Mouse (Mus musculus): Measurements from ENCODE around the gene Tbx4. TPM values are rescaled to one million over a fixed set of nuclear protein-coding genes. Genes with fewer than 3 reads are reported as not detected.

Gene Tbx4
- polyA plus RNA-seq (2016; fragmentation: Nextera tagmentation; extraction: Ambion mirVana), result 2.2 and 2.4 TPM in 2 replicates

DNA sequence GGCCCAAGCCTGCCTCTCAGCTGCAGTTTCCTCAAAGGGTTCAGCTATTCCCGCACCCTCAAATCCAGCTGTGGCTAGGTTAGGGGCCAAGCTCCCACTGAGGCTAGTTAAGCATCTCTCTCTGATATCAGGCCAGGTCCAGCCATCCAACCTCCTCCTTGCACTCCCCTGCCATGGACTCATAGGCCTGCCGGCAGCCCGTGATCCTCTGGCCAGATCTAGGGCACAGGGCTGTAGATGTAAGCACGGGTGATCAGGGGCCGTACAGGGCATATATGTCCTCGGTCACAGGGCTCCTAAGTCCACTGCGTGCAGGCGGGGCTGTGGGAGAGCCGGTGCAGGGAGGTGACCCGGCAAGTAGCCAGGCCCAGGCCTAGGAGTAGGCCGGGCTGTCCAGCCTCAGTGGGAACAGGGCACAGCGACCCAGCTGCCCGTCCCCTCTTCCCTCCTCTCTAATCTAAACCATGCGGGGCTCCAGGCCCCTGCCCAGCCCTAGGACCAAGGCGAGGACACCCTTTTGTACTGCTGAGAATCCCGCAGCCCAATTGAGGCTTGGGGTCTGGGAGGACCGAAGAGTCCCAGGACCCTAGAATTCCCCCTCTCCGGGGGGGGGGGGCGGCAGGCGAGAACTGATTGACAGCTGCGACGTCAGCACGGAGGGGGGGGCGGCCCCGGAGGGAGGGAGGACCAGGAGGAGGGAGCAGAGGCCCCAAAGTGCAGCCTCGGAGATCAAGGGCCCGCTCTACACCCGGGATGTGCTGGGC lies at the start of gene Tbx4:
TSS of gene Tbx4 (plus strand) at position 758 of the 764 bp plus-strand sequence.
- peaks cover 71% of the 10 kb centered on the region for H3K27me3 ChIP-seq
- peak within 1 kb of the TSS; percentile 25 for H3K4me3 ChIP-seq
- WGBS, result 13% methylated on average over 26 of the region's 28 CpGs
- H3K36me3 ChIP-seq, result no peaks in the 10 kb centered on the region
- peak; percentile 63 for ATAC-seq (ENCODE audit: insufficient number of reproducible peaks, insufficient read depth, low FRiP score, low TSS enrichment)
- no peak within 1 kb of the TSS for H3K27ac ChIP-seq
- H3K4me2 ChIP-seq (replicated peaks), result peak within 1 kb of the TSS; percentile 40
- H3K4me1 ChIP-seq, result peaks cover 13% of the 10 kb centered on the region
- no peaks in the 10 kb centered on the region for H3K9me3 ChIP-seq
- H3K9ac ChIP-seq, result 0 out of 2 replicates have a peak within 1 kb of the TSS, but pooled peaks have one; percentile 15

- WGBS, result 2% methylated on average over 32 of the region's 32 CpGs
- Histone ChIP-seq H3K27me3 (peaks cover 39% of the 10 kb centered on the region), H3K4me2 (replicated peaks) (peak overlapping the region; percentile 72), H3K9ac (peak overlapping the region; percentile 99), H3K4me1 (peaks cover 15% of the 10 kb centered on the region; the same call in 1 of the 2 replicates), H3K9me3 (no peaks in the 10 kb centered on the region), H3K36me3 (peaks cover 25% of the 10 kb centered on the region), H3K4me3 (peak overlapping the region; percentile 54), H3K27ac (peak overlapping the region; percentile 98)
- no peak for ATAC-seq (ENCODE audit: insufficient number of reproducible peaks, insufficient read depth, low FRiP score, low TSS enrichment)
These were observed 49.5 kb upstream of the Tbx4 start for GRCm38 (mm10) chr11:85836523-85837290.

GRCm38 (mm10) chr11:85837291-85837647 lies 49.0 kb upstream of the Tbx4 start:
- H3K4me3 ChIP-seq, result peak overlapping the region; percentile 54
- H3K9me3 ChIP-seq, result no peaks in the 10 kb centered on the region
- peak overlapping the region; percentile 99 for H3K9ac ChIP-seq
- under 1% methylated on average over 18 of the region's 18 CpGs for WGBS
- H3K4me2 ChIP-seq (replicated peaks), result peak overlapping the region; percentile 72
- peaks cover 25% of the 10 kb centered on the region for H3K36me3 ChIP-seq
- no peak for ATAC-seq (ENCODE audit: insufficient number of reproducible peaks, insufficient read depth, low FRiP score, low TSS enrichment)
- peaks cover 16% of the 10 kb centered on the region; the same call in 1 of the 2 replicates for H3K4me1 ChIP-seq
- H3K27ac ChIP-seq, result peak overlapping the region; percentile 98
- peaks cover 39% of the 10 kb centered on the region for H3K27me3 ChIP-seq

- Histone ChIP-seq H3K27me3 (peaks cover 39% of the 10 kb centered on the region), H3K4me3 (peak overlapping the region; percentile 54), H3K27ac (peak overlapping the region; percentile 98), H3K9me3 (no peaks in the 10 kb centered on the region), H3K4me1 (peaks cover 22% of the 10 kb centered on the region; the same call in 1 of the 2 replicates), H3K9ac (peak overlapping the region; percentile 99), H3K4me2 (replicated peaks) (peak overlapping the region; percentile 72), H3K36me3 (peaks cover 25% of the 10 kb centered on the region)
- ATAC-seq (ENCODE audit: insufficient number of reproducible peaks, insufficient read depth, low FRiP score, low TSS enrichment), result no peak
- under 1% methylated on average over 64 of the region's 67 CpGs for WGBS
These were observed 48.4 kb upstream of the Tbx4 start for GRCm38 (mm10) chr11:85837648-85838423.

- Histone ChIP-seq H3K4me3 (peak overlapping the region; percentile 54), H3K27ac (peak overlapping the region; percentile 98), H3K9ac (peak overlapping the region; percentile 99), H3K9me3 (no peaks in the 10 kb centered on the region), H3K36me3 (peaks cover 25% of the 10 kb centered on the region), H3K4me2 (replicated peaks) (peak overlapping the region; percentile 72), H3K27me3 (peaks cover 39% of the 10 kb centered on the region), H3K4me1 (peaks cover 27% of the 10 kb centered on the region)
- 10% methylated on average over 20 of the region's 20 CpGs for WGBS
- ATAC-seq (ENCODE audit: insufficient number of reproducible peaks, insufficient read depth, low FRiP score, low TSS enrichment), result no peak
These were observed 47.6 kb upstream of the Tbx4 start for GRCm38 (mm10) chr11:85838424-85839257.

DNA sequence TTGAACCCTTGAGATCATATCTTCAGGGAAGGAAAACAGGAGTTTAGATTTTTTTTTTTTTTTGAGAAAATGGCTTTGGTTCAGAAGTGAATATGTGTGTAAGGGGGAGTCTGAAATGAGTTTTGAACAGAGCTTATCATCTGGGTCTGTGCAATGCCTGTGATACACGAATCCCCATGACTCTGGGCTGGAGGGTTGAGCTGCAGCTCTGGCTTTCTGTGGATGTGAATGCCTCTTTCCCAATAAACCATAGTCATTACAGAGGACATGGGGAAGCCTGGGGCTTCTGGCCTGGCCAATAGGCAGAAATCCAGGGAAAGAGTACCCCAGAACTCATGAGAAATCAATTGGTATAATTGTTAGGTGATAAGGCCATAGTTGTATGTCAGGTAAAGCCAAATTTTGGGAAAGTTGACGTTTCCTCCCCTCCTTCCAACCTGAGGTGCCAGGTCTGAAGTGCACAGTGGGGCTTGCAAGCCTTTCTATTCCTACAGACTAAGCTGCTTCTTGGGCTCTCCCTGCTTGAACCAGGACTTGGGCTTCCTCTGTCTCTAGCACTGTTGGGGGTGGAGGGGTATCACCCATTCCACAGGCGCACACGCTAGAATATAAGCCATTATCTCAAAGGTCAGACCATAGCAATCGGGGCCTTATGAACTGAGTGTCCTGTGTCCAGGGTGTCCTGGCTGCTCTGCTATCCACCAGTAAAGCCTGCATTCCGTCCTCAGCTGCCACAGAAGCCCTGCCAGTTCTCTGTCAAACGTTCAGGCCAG lies 46.8 kb upstream of the Tbx4 start:
- no peak for ATAC-seq (ENCODE audit: insufficient number of reproducible peaks, insufficient read depth, low FRiP score, low TSS enrichment)
- peak overlapping the region; percentile 54 for H3K4me3 ChIP-seq
- H3K27me3 ChIP-seq, result peaks cover 39% of the 10 kb centered on the region
- peaks cover 28% of the 10 kb centered on the region for H3K4me1 ChIP-seq
- H3K9ac ChIP-seq, result peak overlapping the region; percentile 99
- H3K4me2 ChIP-seq (replicated peaks), result peak overlapping the region; percentile 72
- H3K36me3 ChIP-seq, result peaks cover 25% of the 10 kb centered on the region
- no peaks in the 10 kb centered on the region for H3K9me3 ChIP-seq
- peak overlapping the region; percentile 98 for H3K27ac ChIP-seq
- 8% methylated on average over 7 of the region's 7 CpGs for WGBS

DNA sequence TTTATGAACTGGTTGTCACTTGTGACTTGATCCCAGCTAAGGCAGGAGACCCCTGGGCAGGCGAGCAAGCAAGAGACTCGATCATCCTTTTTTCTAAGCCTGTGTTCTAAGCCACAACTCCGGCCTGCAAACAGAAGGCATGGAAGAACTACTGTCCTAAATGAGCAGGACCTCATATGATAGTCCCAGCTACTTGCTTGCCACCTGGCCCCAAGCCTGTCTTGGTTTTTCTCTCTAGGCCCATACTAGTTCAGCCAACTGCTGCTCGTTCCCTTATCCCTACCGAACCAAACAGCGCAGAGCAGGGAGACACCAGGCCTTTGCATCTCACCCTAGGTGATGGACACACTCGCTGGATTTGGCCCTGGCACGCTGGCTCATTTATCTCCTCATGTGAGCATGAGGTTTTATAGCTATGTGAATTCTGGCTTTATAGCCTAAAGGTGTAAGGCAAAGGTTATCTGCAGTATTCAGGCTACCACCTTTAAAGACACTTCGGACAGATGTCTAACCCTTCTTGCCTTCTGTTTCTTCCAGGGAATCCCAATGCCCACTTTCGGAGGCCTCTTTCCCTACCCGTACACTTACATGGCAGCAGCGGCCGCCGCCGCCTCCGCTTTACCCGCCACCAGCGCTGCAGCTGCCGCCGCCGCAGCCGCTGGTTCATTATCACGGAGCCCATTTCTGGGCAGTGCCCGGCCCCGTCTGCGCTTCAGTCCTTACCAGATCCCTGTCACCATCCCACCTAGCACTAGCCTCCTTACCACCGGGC lies 46.0 kb upstream of the Tbx4 start:
- Histone ChIP-seq H3K4me3 (peak overlapping the region; percentile 54), H3K27ac (peak overlapping the region; percentile 98), H3K4me2 (replicated peaks) (peak overlapping the region; percentile 72), H3K27me3 (peaks cover 45% of the 10 kb centered on the region), H3K9ac (peak overlapping the region; percentile 99), H3K9me3 (no peaks in the 10 kb centered on the region), H3K4me1 (peaks cover 34% of the 10 kb centered on the region), H3K36me3 (peaks cover 25% of the 10 kb centered on the region)
- WGBS, result 4% methylated on average over 27 of the region's 27 CpGs
- ATAC-seq (ENCODE audit: insufficient number of reproducible peaks, insufficient read depth, low FRiP score, low TSS enrichment), result no peak

GRCm38 (mm10) chr11:85840803-85841145 lies 45.4 kb upstream of the Tbx4 start:
- ATAC-seq (ENCODE audit: insufficient number of reproducible peaks, insufficient read depth, low FRiP score, low TSS enrichment), result no peak
- Histone ChIP-seq H3K4me1 (peaks cover 34% of the 10 kb centered on the region), H3K4me2 (replicated peaks) (peak overlapping the region; percentile 72), H3K36me3 (peaks cover 23% of the 10 kb centered on the region), H3K27me3 (peaks cover 44% of the 10 kb centered on the region), H3K9me3 (no peaks in the 10 kb centered on the region), H3K4me3 (peak overlapping the region; percentile 54), H3K27ac (peak overlapping the region; percentile 98), H3K9ac (peak overlapping the region; percentile 99)
- 3% methylated on average over 21 of the region's 21 CpGs for WGBS

DNA sequence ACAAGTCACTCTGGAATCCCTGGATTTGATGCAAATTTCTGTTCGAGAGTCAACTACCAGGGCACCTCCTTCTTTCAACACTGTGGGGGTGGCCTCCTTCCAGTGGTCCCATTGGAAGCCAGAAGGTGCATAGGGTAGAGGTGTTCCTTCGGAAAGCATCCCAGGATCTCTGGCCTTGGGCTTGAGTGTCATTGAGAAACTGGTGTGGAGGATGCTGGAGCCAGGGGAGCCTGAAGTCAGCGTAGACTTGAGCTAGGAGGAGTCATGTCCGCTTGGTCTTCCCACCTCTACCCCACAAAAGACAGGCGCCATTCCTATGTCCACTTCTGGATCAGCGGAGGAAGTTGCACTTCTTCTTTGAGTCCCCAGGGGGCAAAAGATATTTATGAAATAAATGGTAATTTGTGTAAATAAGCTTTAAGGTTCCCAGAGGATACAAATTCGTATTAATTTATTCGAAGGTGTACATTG lies 45.0 kb upstream of the Tbx4 start:
- Histone ChIP-seq H3K36me3 (peaks cover 19% of the 10 kb centered on the region), H3K27me3 (peaks cover 40% of the 10 kb centered on the region), H3K9me3 (no peaks in the 10 kb centered on the region), H3K27ac (peak overlapping the region; percentile 98), H3K4me1 (peaks cover 34% of the 10 kb centered on the region), H3K4me2 (replicated peaks) (peak overlapping the region; percentile 72), H3K9ac (peak overlapping the region; percentile 99), H3K4me3 (peak overlapping the region; percentile 54)
- ATAC-seq (ENCODE audit: insufficient number of reproducible peaks, insufficient read depth, low FRiP score, low TSS enrichment), result no peak
- 6% methylated on average over 8 of the region's 8 CpGs for WGBS
